Mouse (Mus musculus) heart, postnatal 14 days (tissue): Measurements from ENCODE around the gene Tns1. TPM values are rescaled to one million over a fixed set of nuclear protein-coding genes. Genes with fewer than 3 reads are reported as not detected.

Experiments used
- total RNA-seq, 2 experiments: library from RNA; stranded (reverse); gene quantifications; 2 replicates each; pipeline ENCODE4 v1.2.3; 2021

The Tns1 gene
- total RNA-seq, 2 experiments from 2014 or later: 677 to 755 TPM

Other genes with a start within 250 kb of the Tns1 start
- gene Rufy4, start 1.1 kb upstream of the Tns1 start, total RNA-seq: 1 to 10 TPM; 1.4 to 1.5 TPM
- gene Cxcr2, start 29.5 kb upstream of the Tns1 start, total RNA-seq: under 1 TPM; 0.07 to 0.10 TPM
- not detected for gene Cxcr1, start 70.2 kb upstream of the Tns1 start, total RNA-seq
- 100 to 1,000 TPM; 143 to 165 TPM for gene Arpc2, start 111.6 kb upstream of the Tns1 start, total RNA-seq
- not detected for gene Gpbar1, start 154.1 kb upstream of the Tns1 start, total RNA-seq
- 10 to 100 TPM; 95.5 to 98.9 TPM for gene Aamp, start 160.3 kb upstream of the Tns1 start, total RNA-seq
- gene Pnkd, start 160.5 kb upstream of the Tns1 start, total RNA-seq: 100 to 1,000 TPM; 190 to 191 TPM
- gene Tmbim1, start 181.2 kb upstream of the Tns1 start, total RNA-seq: 10 to 100 TPM; 34.6 to 39.4 TPM
- under 1 TPM; 0.12 to 0.67 TPM for gene Catip, start 237.7 kb upstream of the Tns1 start, total RNA-seq